ENCODE assay signal across 16 mouse cellular contexts in the genomic region with DNA sequence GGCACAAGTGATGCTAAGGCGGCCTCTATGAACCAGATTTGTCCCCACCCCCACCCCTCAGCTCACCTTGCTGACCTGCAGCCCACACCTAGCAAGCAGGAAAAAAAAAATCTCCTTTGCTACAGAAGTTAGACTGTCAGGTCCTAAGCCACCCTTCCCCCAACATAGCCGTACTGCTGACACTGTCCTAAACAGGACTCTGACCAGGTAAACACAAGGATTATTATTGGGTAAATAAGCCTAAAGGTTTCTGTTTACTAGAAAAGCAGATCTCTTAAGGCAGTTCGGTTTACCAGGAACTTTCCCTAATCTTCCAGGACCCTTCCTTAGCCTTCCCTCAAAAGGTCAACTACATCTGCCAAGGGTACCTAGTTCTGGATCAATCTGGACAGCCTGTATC.
"Had no signal": no experiment of that assay in that cellular context is flagged by ENCODE, and none has a peak within 500 bp of the region (broad histone marks: within the 10 kb centered on the region; RNA-seq: fewer than 3 reads in every experiment).

No protein-coding gene starts in this region.

- H3K4me2 ChIP-seq: neural tube, embryonic 13.5 days; neural tube, embryonic 15.5 days; stomach, embryonic 15.5 days had no signal

- H3K27me3 ChIP-seq: neural tube, embryonic 13.5 days; neural tube, embryonic 15.5 days; stomach, embryonic 15.5 days had no signal

- H3K36me3 ChIP-seq: neural tube, embryonic 13.5 days; neural tube, embryonic 15.5 days; stomach, embryonic 15.5 days had no signal

- H3K27ac ChIP-seq: neural tube, embryonic 13.5 days; neural tube, embryonic 15.5 days; stomach, embryonic 15.5 days; stomach, postnatal 0 days had no signal

- DNase-seq: retina, postnatal 1 day; right cerebral cortex, adult 18-20 months; right cerebral cortex, postnatal 14 days; right cerebral cortex, postnatal 25 days; right cerebral cortex, postnatal 4 days; spleen, adult 18-20 months; thymus, adult 18-20 months; thymus, adult 2 months; thymus, postnatal 14 days; thymus, postnatal 25 days; thymus, postnatal 36 days; thymus, postnatal 4 days had no signal

- H3K4me3 ChIP-seq: neural tube, embryonic 13.5 days; neural tube, embryonic 15.5 days; stomach, embryonic 15.5 days had no signal

- H3K9me3 ChIP-seq: neural tube, embryonic 13.5 days; neural tube, embryonic 15.5 days; stomach, embryonic 15.5 days had no signal

- H3K9ac ChIP-seq: neural tube, embryonic 13.5 days; neural tube, embryonic 15.5 days; stomach, embryonic 15.5 days had no signal
